Mouse (Mus musculus) stomach, embryonic 14.5 days (tissue): ENCODE results near the gene Prdx5. TPM values are rescaled to one million over a fixed set of nuclear protein-coding genes. Genes with fewer than 3 reads are reported as not detected.

Experiments
- ATAC-seq: fragments of 200-750 bp; cut with Nextera tagmentation; 2 replicates; pipeline ENCODE4 v1.8.0; 2017; ENCODE audit warnings: low read depth, moderate TSS enrichment; ENCODE audit not compliant: insufficient number of reproducible peaks, insufficient read depth, low FRiP score
- H3K27ac ChIP-seq: fragments of 300-500 bp; sonication (generic); 2 replicates; pipeline ENCODE4 v1.5.1; 2014; ENCODE audit warnings: mild to moderate bottlenecking, low read length, moderate library complexity, mixed read lengths
- H3K27me3 ChIP-seq: fragments of 300-500 bp; sonication (generic); 2 replicates; pipeline ENCODE4 v1.6.1; 2014; ENCODE audit warnings: low read length, control low read depth, mixed read lengths; ENCODE audit not compliant: control insufficient read depth, insufficient read depth
- H3K36me3 ChIP-seq: fragments of 300-500 bp; sonication (generic); 2 replicates; pipeline ENCODE4 v1.6.1; 2014; ENCODE audit warnings: mild to moderate bottlenecking, control low read depth, low read length, moderate library complexity, mixed read lengths; ENCODE audit not compliant: control insufficient read depth, insufficient read depth
- H3K4me1 ChIP-seq: fragments of 300-500 bp; sonication (generic); 2 replicates; pipeline ENCODE4 v1.6.1; 2014; ENCODE audit warnings: low read length, control low read depth, mixed read lengths; ENCODE audit not compliant: control insufficient read depth, insufficient read depth
- H3K4me2 ChIP-seq: fragments of 300-500 bp; sonication (generic); replicated peaks from 2 replicates; pipeline ENCODE4 v1.6.1; 2014; ENCODE audit warnings: low read depth, low read length, control low read depth
- H3K4me3 ChIP-seq: fragments of 300-500 bp; sonication (generic); 2 replicates; pipeline ENCODE4 v1.5.1; 2014; ENCODE audit warnings: low read depth, low read length, control low read depth
- H3K9ac ChIP-seq: fragments of 300-500 bp; sonication (generic); replicated peaks from 2 replicates; pipeline ENCODE4 v1.6.1; 2014; ENCODE audit warnings: low read depth, mild to moderate bottlenecking, control low read depth, low read length, moderate library complexity, mixed read lengths
- H3K9me3 ChIP-seq: fragments of 300-500 bp; sonication (generic); 2 replicates; pipeline ENCODE4 v1.6.1; 2016; ENCODE audit warnings: low read depth, low read length, control low read depth; ENCODE audit not compliant: control insufficient read depth
- WGBS: fragments of 180-500 bp; shearing (Covaris S2); extraction: QIAGEN DNeasy Blood & Tissue Kit; methylation state at CpG from one replicate; pipeline ENCODE4 v1.1.7; 2014; 5-methylcytosine and 5-hydroxymethylcytosine counted together
- polyA plus RNA-seq: library from polyadenylated mRNA; unstranded; fragments of >200 nt; fragmentation: Nextera tagmentation; extraction: Ambion mirVana; gene quantifications from 2 replicates; pipeline ENCODE4 v1.2.1, GENCODE M21; 2014

Prdx5 gene
- polyA plus RNA-seq, 1 experiment from 2014 or later = 172 TPM

DNA sequence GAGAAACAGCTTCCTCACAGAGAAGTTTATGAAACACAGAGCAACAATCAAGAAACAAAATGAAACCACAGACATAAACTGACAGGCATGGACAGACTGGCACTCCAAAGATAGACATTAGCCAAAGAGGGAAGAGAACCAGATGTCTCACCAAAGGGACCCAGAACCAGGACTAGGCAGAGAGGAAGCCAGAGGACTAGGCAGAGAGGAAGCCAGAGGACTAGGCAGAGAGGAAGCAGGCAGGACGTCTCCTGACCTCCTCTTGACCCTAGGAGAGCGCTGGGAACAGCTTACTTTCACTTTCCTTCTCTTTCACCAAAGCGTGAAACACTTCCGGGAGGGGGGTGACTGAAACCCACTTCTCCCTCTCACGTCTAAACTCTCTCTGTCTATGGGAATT is 40.6 kb downstream of the Prdx5 start:
- Histone ChIP-seq H3K9ac (no peak overlapping the region), H3K4me2 (peak overlapping the region; percentile 36), H3K27ac (no peak overlapping the region), H3K4me3 (peak overlapping the region; percentile 16; the same call in 1 of the 2 replicates), H3K27me3 (no peaks in the 10 kb centered on the region), H3K9me3 (no peaks in the 10 kb centered on the region), H3K4me1 (peaks cover 3% of the 10 kb centered on the region; the same call in 1 of the 2 replicates), H3K36me3 (no peaks in the 10 kb centered on the region)
- 1% methylated on average over 5 of the region's 5 CpGs for WGBS
- peak; percentile 56; the same call in 1 of the 2 replicates for ATAC-seq

DNA sequence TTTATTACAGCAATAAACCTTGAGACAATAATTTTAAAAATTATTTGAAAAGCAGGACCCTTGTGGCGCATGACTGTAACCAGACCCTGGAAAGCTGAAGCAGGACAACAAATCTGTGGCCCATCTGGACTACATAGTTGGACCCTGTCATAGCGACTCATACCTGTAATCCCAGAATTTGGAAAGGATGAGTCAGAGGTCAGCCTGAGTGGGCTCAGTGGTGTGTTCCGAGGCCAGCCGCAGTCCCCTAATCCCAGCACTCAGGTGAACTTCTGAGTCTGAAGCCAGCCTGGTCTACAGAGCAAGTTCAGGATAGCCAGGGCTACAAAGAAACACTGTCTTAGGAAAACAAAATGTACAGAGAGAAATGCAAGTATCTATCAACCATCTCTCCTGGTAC is 48.5 kb downstream of the Prdx5 start:
- ATAC-seq = no peak

DNA sequence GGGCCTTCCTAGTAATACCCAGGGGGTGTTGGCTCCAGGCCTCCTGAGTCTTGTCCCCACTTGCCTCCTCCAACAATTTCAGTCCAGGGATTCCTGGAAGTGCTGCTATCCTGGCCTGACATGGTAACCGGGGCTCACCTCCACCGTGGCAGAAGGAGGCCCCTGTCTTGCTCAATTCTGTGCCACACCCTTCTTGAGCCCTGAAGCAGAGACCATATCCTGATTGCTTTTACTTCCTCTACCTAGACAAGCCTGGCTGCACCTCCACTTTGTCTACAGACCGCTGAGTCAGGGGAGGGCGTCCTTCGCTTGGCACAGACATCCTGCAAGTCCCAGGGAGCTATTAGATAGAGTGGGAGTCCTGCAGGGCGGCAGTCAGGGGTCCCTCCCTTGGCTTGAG is 49.2 kb downstream of the Prdx5 start:
- 75% methylated on average over 6 of the region's 6 CpGs for WGBS
- Histone ChIP-seq H3K4me3 (no peak overlapping the region), H3K27me3 (no peaks in the 10 kb centered on the region), H3K27ac (no peak overlapping the region), H3K9ac (no peak overlapping the region), H3K9me3 (no peaks in the 10 kb centered on the region), H3K4me1 (0 out of 2 replicates have a peak, but pooled peaks cover 4% of the 10 kb centered on the region), H3K36me3 (no peaks in the 10 kb centered on the region), H3K4me2 (no peak overlapping the region)
- no peak for ATAC-seq

More for the DNA sequence above, 48.5 kb downstream of the Prdx5 start:
- Histone ChIP-seq H3K27me3 (no peaks in the 10 kb centered on the region), H3K4me1 (no peaks in the 10 kb centered on the region), H3K4me2 (no peak overlapping the region), H3K9ac (no peak overlapping the region), H3K27ac (no peak overlapping the region), H3K36me3 (no peaks in the 10 kb centered on the region), H3K9me3 (no peaks in the 10 kb centered on the region), H3K4me3 (no peak overlapping the region)
- WGBS = 85% methylated on average over 4 of the region's 4 CpGs

DNA sequence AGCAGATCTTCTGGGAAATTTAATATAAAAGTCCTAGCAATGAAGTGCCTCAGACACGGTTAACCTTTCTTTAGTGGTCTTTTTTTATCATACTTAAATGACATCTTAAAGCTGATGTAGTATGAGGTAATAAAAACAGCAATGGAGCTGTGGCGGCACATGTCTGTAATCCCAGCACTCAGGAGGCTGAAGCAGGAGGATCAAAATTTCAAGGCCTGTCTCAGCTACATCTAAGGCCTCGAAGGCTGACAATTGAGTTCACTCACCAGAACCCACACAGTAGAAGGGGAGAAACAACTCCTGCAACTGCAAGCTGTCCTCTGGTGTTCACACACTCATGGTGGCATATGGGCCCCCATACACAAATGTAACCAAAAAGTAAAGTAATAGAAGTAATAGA is 49.9 kb downstream of the Prdx5 start:
- 80% methylated on average over 3 of the region's 3 CpGs for WGBS
- no peaks in the 10 kb centered on the region for H3K9me3 ChIP-seq
- no peak overlapping the region for H3K9ac ChIP-seq
- no peak overlapping the region for H3K4me3 ChIP-seq
- no peaks in the 10 kb centered on the region for H3K27me3 ChIP-seq
- ATAC-seq = no peak
- H3K27ac ChIP-seq = no peak overlapping the region
- H3K4me2 ChIP-seq = no peak overlapping the region
- no peaks in the 10 kb centered on the region for H3K36me3 ChIP-seq
- H3K4me1 ChIP-seq = 0 out of 2 replicates have a peak, but pooled peaks cover 9% of the 10 kb centered on the region

DNA sequence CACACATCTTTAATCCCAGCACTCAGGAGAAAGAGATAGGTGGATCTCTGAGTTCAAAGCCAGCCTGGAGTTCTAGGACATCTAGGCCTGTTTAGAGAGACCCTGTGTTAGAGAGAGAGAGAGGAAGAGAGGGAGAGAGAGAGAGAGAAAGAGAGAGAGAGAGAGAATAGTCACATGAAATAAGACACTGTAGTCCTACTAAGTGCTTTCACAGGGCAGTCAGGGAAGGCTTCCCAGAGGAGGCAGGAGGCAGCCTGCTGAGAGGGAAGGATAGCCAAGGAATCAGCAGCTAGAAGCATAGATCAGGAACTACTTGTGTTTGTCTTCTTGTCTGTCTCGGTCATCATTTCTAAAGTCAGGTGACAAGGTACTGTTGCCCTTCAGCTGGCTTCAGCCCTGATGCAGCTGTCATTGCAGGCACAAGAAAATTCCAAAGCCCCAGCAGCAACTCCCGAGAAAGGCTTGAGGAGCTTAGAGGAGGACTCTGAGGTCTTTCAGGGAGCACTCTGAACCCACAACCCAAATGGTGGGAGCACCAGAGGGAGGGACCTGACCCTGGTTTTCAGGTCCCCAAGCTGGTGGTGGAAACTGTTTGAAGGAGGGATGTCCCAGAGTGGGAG is 50.8 kb downstream of the Prdx5 start:
- Histone ChIP-seq H3K27me3 (no peaks in the 10 kb centered on the region), H3K4me2 (no peak overlapping the region), H3K4me3 (no peak overlapping the region), H3K36me3 (no peaks in the 10 kb centered on the region), H3K9ac (no peak overlapping the region), H3K27ac (no peak overlapping the region), H3K9me3 (no peaks in the 10 kb centered on the region), H3K4me1 (0 out of 2 replicates have a peak, but pooled peaks cover 9% of the 10 kb centered on the region)
- 79% methylated on average over 2 of the region's 2 CpGs for WGBS
- no peak for ATAC-seq

DNA sequence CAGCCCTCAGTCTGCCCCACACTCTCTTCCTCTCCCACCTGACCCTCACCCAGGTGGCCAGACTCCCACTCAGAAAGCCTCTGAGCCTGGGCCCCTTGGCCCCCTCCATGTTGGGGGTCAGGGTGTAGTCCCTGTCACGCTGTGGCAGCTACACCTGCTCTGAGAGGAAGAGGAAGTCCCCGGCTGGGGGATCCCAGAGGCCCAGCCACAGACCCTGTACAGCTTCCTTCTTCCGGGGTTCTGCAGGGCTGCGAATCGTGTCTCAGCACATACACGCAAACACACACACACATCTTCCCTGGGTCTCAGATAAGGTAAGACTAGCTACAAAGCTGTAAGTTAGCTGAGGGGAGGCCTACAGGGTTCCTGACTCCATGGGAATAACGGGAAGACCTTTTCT is 51.9 kb downstream of the Prdx5 start, which contains the start of gene Ccdc88b:
Gene Ccdc88b (minus strand): TSS at position 181 of the 400 bp plus-strand sequence.
- Histone ChIP-seq H3K27ac (no peak within 1 kb of the TSS; the same call in 1 of the 2 replicates), H3K9ac (no peak within 1 kb of the TSS), H3K4me1 (0 out of 2 replicates have a peak, but pooled peaks cover 9% of the 10 kb centered on the region), H3K9me3 (no peaks in the 10 kb centered on the region), H3K36me3 (no peaks in the 10 kb centered on the region), H3K4me3 (no peak within 1 kb of the TSS), H3K4me2 (no peak within 1 kb of the TSS), H3K27me3 (no peaks in the 10 kb centered on the region)
- ATAC-seq = no peak
- 76% methylated on average over 7 of the region's 7 CpGs for WGBS

DNA sequence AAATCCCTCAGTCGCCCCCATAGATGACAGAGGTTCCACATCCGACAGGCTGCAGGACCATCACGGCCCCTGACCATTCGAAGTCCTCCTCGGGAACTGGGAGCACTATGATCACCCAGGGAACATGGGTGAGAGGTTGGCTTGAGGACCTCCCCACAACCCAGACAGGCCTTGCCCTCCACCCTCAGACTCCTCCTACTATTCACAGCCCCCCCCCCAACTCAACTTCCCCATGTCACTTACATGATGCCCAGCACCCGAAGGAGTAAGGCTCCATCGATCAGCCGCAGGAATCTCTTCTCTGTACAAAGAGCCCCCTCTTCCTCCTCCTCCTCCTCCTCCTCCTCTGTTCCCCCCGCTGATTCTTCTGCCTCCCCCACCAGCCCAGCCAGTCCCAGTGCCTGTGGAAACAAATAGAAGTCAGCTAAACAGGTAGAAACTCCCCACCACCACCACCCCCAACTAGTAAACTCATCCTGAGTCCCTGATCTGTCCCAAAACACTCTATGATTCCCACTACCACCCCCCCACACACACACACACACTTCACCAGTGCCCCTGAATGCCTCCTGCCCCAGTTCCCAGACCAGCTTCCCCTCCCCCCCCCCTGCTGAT is 52.4 kb downstream of the Prdx5 start:
- no peak overlapping the region for H3K9ac ChIP-seq
- 0 out of 2 replicates have a peak, but pooled peaks cover 9% of the 10 kb centered on the region for H3K4me1 ChIP-seq
- no peaks in the 10 kb centered on the region for H3K27me3 ChIP-seq
- no peak overlapping the region for H3K4me2 ChIP-seq
- no peaks in the 10 kb centered on the region for H3K9me3 ChIP-seq
- ATAC-seq = no peak
- no peak overlapping the region for H3K27ac ChIP-seq
- 74% methylated on average over 9 of the region's 9 CpGs for WGBS
- H3K36me3 ChIP-seq = no peaks in the 10 kb centered on the region
- no peak overlapping the region for H3K4me3 ChIP-seq

DNA sequence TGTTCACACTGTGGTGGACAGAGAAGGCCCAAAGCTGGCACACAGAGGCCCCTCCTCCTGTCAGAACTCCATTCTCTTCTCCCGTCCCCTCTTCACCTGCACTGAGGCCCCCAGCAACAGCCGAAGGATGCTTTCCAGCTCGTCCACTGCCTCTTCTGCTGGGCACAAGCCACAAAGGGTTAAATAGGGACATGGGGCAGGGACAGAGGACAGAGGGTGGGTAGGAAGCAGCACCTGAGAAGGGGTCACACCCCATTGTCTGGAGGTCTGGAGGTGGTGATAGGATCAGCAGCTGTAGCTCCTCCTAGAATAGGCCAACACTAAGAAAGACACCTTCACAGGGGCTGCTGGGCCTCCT is 52.9 kb downstream of the Prdx5 start:
- Histone ChIP-seq H3K36me3 (no peaks in the 10 kb centered on the region), H3K9ac (no peak overlapping the region), H3K4me3 (no peak overlapping the region), H3K4me2 (no peak overlapping the region), H3K4me1 (0 out of 2 replicates have a peak, but pooled peaks cover 9% of the 10 kb centered on the region), H3K27ac (no peak overlapping the region; the same call in 1 of the 2 replicates), H3K27me3 (no peaks in the 10 kb centered on the region), H3K9me3 (no peaks in the 10 kb centered on the region)
- ATAC-seq = no peak
- 34% methylated on average over 3 of the region's 3 CpGs for WGBS
